Mouse (Mus musculus) B cell, adult 62 days (primary cell): ENCODE measurements around the gene Zfp827. TPM values are rescaled to one million over a fixed set of nuclear protein-coding genes. Genes with fewer than 3 reads are reported as not detected.

Experiments used
- total RNA-seq: library from RNA; stranded (reverse); gene quantifications from 4 replicates; pipeline ENCODE4 v1.2.4, GENCODE M21; 2023

The Zfp827 gene
- 16.8 to 18.5 TPM (median 18.0 TPM) in 4 replicates for total RNA-seq

GRCm38 (mm10) chr8:79027977-79028487 is at the start of gene Zfp827:
Gene Zfp827, plus strand, starts transcription at chr8:79028437.

Other genes with a start within 250 kb of the Zfp827 start
- 53.7 to 65.2 TPM (median 61.8 TPM) in 4 replicates for gene Lsm6, start 207.3 kb upstream of the Zfp827 start, total RNA-seq
- gene 1700011L22Rik, start 220.1 kb downstream of the Zfp827 start, total RNA-seq, result not detected in 4 replicates